Mouse (Mus musculus) midbrain, embryonic 16.5 days (tissue): Measurements from ENCODE around the gene Sh2d3c. TPM values are rescaled to one million over a fixed set of nuclear protein-coding genes. Genes with fewer than 3 reads are reported as not detected.
A peak's percentile ranks its signal among the peaks of the same experiment; 100 is the strongest.

Source experiments
- ATAC-seq: fragments of 200-750 bp; cut with Nextera tagmentation; 2 replicates; pipeline ENCODE4 v1.8.0; 2017; ENCODE audit warnings: moderate TSS enrichment
- H3K27ac ChIP-seq: fragments of 300-500 bp; sonication (generic); 2 replicates; pipeline ENCODE4 v1.5.1; 2014; ENCODE audit warnings: mild to moderate bottlenecking, low read length, mixed read lengths
- H3K27me3 ChIP-seq: fragments of 300-500 bp; sonication (generic); 2 replicates; pipeline ENCODE4 v1.6.1; 2014; ENCODE audit warnings: low read depth, low read length, mixed read lengths; ENCODE audit not compliant: control insufficient read depth, insufficient read depth
- H3K36me3 ChIP-seq: fragments of 300-500 bp; sonication (generic); 2 replicates; pipeline ENCODE4 v1.6.1; 2014; ENCODE audit warnings: mild to moderate bottlenecking, low read length, moderate library complexity, mixed read lengths; ENCODE audit not compliant: control insufficient read depth, insufficient read depth
- H3K4me1 ChIP-seq: fragments of 300-500 bp; sonication (generic); 2 replicates; pipeline ENCODE4 v1.6.1; 2014; ENCODE audit warnings: mild to moderate bottlenecking, low read length, mixed read lengths; ENCODE audit not compliant: control insufficient read depth, insufficient read depth
- H3K4me2 ChIP-seq: fragments of 300-500 bp; sonication (generic); 2 replicates; pipeline ENCODE4 v1.6.1; 2014; ENCODE audit warnings: mild to moderate bottlenecking, low read length, mixed read lengths
- H3K4me3 ChIP-seq: fragments of 300-500 bp; sonication (generic); 2 replicates; pipeline ENCODE4 v1.5.1; 2014; ENCODE audit warnings: low read depth, mild to moderate bottlenecking, low read length, moderate library complexity, mixed read lengths
- H3K9ac ChIP-seq: fragments of 300-500 bp; sonication (generic); 2 replicates; pipeline ENCODE4 v1.6.1; 2014; ENCODE audit warnings: low read depth, low read length, mixed read lengths
- H3K9me3 ChIP-seq: fragments of 300-500 bp; sonication (generic); replicated peaks from 2 replicates; pipeline ENCODE4 v1.6.1; 2014; ENCODE audit warnings: mild to moderate bottlenecking, low read length, mixed read lengths; ENCODE audit not compliant: control insufficient read depth, poor library complexity, severe bottlenecking
- WGBS: fragments of 180-500 bp; shearing (Covaris S2); extraction: QIAGEN DNeasy Blood & Tissue Kit; methylation state at CpG from one replicate; pipeline ENCODE4 v1.1.7; 2014; 5-methylcytosine and 5-hydroxymethylcytosine counted together
- polyA plus RNA-seq: library from polyadenylated mRNA; unstranded; fragments of >200 nt; fragmentation: Nextera tagmentation; extraction: Ambion mirVana; gene quantifications from 2 replicates; pipeline ENCODE4 v1.2.1, GENCODE M21; 2015

The Sh2d3c gene
- polyA plus RNA-seq, 1 experiment from 2014 or later = 59.3 TPM

GRCm38 (mm10) chr2:32692496-32692895 is 28.4 kb upstream of the Sh2d3c start:
- Histone ChIP-seq H3K9ac (no peak overlapping the region), H3K4me1 (peaks cover 7% of the 10 kb centered on the region), H3K27ac (no peak overlapping the region), H3K9me3 (no peaks in the 10 kb centered on the region), H3K36me3 (peaks cover 4% of the 10 kb centered on the region; the same call in 1 of the 2 replicates), H3K4me2 (no peak overlapping the region), H3K27me3 (no peaks in the 10 kb centered on the region), H3K4me3 (no peak overlapping the region)
- no peak for ATAC-seq
- 96% methylated on average over 14 of the region's 14 CpGs for WGBS

- peak overlapping the region; percentile 82 for H3K4me2 ChIP-seq
- H3K4me3 ChIP-seq = peak overlapping the region; percentile 81
- H3K27ac ChIP-seq = 0 out of 2 replicates have a peak overlapping the region, but pooled peaks have one; percentile 82
- peak overlapping the region; percentile 93 for H3K9ac ChIP-seq
- no peaks in the 10 kb centered on the region for H3K27me3 ChIP-seq
- H3K9me3 ChIP-seq = no peaks in the 10 kb centered on the region
- no peaks in the 10 kb centered on the region for H3K36me3 ChIP-seq
- WGBS = 18% methylated on average over 7 of the region's 7 CpGs
- H3K4me1 ChIP-seq = peaks cover 7% of the 10 kb centered on the region
- no peak for ATAC-seq
These were observed 27.6 kb upstream of the Sh2d3c start for GRCm38 (mm10) chr2:32693282-32693681.

DNA sequence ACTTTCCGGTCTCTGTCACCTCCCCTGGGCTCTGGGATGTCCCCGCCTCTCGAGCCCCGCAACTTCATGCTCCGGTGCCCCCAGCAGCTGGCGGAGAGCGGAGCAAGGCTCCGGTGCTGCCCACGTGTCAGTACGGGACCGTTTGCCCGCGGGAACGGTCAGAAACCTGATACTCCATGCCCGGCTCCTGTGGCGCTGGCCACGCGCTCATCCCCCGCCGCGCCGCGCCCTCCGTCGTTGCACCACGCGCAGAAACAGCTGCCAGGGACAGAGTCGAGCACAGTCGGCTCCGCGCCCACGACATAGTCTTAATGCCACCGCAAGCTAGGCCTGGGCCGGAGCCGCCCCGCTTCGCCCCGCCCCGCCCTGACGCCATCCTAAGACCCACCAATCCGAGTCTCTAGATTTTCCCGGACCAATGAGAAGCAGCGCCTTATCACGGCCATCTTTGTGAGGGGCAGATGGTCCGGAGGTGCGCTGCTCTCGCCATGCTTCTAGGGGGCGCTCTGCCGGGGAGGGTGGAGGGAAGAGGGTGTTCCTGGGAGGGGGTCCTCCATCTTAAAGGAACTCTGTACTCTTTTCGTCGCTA is 26.9 kb upstream of the Sh2d3c start:
- no peaks in the 10 kb centered on the region for H3K27me3 ChIP-seq
- ATAC-seq = peak; percentile 98
- no peaks in the 10 kb centered on the region for H3K36me3 ChIP-seq
- peak overlapping the region; percentile 81 for H3K4me3 ChIP-seq
- peaks cover 7% of the 10 kb centered on the region for H3K4me1 ChIP-seq
- H3K27ac ChIP-seq = peak overlapping the region; percentile 82
- peak overlapping the region; percentile 93 for H3K9ac ChIP-seq
- peak overlapping the region; percentile 82 for H3K4me2 ChIP-seq
- under 1% methylated on average over 51 of the region's 51 CpGs for WGBS
- no peaks in the 10 kb centered on the region for H3K9me3 ChIP-seq

- ATAC-seq = no peak
- WGBS = 88% methylated on average over 12 of the region's 12 CpGs
- H3K9ac ChIP-seq = peak overlapping the region; percentile 63
These were observed 26.2 kb upstream of the Sh2d3c start for GRCm38 (mm10) chr2:32694691-32695090.

DNA sequence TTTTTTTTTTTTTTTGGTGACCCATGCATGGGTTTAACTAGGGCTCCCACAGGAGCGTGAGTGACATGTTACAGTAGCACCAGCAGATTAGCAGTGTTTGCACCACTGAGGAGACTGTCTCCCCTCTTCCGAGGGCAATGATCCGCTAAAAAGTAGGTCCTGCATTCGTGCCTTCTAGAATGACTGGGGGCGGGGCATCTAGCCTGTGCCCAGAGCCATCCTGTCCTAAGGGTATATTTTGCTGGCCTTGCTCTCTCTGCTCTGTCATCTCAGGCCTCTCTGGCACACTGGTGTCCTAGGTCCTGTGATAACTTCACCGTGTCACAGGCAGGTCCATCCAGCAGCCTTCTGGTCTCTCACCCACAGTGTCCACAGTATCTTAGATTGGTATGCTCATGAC is 21.2 kb upstream of the Sh2d3c start:
- Histone ChIP-seq H3K9ac (no peak overlapping the region), H3K4me3 (no peak overlapping the region), H3K36me3 (peaks cover 7% of the 10 kb centered on the region), H3K27me3 (no peaks in the 10 kb centered on the region), H3K27ac (no peak overlapping the region), H3K4me2 (no peak overlapping the region), H3K4me1 (no peaks in the 10 kb centered on the region), H3K9me3 (no peaks in the 10 kb centered on the region)
- 82% methylated on average over 6 of the region's 6 CpGs for WGBS
- no peak for ATAC-seq

More at GRCm38 (mm10) chr2:32694691-32695090, 26.2 kb upstream of the Sh2d3c start:
- Histone ChIP-seq H3K4me2 (peak overlapping the region; percentile 58), H3K9me3 (no peaks in the 10 kb centered on the region), H3K4me3 (peak overlapping the region; percentile 81), H3K36me3 (no peaks in the 10 kb centered on the region), H3K27ac (peak overlapping the region; percentile 56), H3K27me3 (no peaks in the 10 kb centered on the region), H3K4me1 (peaks cover 7% of the 10 kb centered on the region)

DNA sequence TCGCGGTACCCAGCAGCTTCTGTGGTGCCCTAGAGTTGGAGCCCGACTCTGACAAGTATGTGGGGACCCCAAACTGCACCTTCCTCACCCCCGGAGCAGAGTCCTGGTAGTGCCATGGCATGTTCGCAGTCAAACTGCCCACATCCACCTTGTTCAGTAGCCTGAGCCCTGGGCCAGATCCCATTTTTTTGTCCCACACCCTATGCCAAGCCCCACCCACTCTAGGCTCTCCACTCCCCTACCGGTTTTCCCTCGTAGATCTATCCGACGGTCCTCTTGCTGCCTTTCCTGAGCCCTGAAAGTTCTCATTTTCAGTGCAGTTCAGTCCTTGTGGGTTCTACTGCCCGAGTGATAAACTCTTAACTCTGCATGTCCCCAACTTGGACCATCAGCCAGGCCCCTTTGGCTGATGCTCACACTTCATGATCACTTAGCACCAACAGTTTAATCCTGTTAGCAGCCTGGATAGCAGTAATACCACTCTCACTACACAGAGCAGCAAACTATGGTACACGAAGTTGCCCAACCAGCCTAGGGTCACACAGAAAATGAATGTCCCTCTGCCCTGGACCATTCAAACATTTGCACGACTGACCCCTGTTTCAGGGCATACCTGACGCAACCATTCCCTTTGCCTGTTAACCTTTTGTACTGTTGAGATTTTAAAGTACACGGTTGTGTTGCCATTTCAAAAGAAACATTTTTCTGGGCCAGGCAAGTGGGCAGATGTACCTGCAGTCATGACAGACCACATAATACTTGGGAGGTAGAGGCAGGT is 19.7 kb upstream of the Sh2d3c start:
- no peak overlapping the region for H3K4me3 ChIP-seq
- peaks cover 12% of the 10 kb centered on the region for H3K36me3 ChIP-seq
- ATAC-seq = no peak
- no peak overlapping the region for H3K27ac ChIP-seq
- no peaks in the 10 kb centered on the region for H3K4me1 ChIP-seq
- 90% methylated on average over 14 of the region's 14 CpGs for WGBS
- H3K4me2 ChIP-seq = no peak overlapping the region
- no peak overlapping the region for H3K9ac ChIP-seq
- no peaks in the 10 kb centered on the region for H3K9me3 ChIP-seq
- no peaks in the 10 kb centered on the region for H3K27me3 ChIP-seq

- WGBS = 96% methylated on average over 8 of the region's 8 CpGs
- ATAC-seq = no peak
- Histone ChIP-seq H3K4me3 (no peak overlapping the region), H3K27me3 (no peaks in the 10 kb centered on the region), H3K4me1 (no peaks in the 10 kb centered on the region), H3K9ac (no peak overlapping the region), H3K4me2 (no peak overlapping the region), H3K27ac (no peak overlapping the region), H3K9me3 (no peaks in the 10 kb centered on the region), H3K36me3 (peaks cover 25% of the 10 kb centered on the region)
These were observed 17.8 kb upstream of the Sh2d3c start for GRCm38 (mm10) chr2:32703046-32703445.

DNA sequence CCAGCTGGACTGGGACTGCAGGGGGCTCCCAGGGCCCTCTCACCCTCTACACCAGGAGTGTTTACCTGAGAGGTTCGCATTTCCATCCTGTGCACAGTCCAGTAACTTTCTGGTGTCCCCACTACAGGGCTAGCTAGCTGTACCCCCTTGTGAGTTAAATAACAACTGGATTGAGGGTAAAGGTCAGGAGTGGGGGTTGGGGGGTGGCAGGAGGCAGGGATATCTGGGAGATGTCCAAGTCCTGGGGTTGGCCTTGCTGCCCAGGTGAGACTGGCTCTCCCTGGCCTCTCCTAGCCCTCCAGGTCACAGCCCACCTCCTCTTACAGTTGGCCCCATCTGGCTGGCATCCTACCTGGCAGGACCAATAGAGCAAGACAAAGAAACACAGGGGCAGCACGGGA is 16.8 kb upstream of the Sh2d3c start, which contains the start of gene Fpgs:
Gene Fpgs (minus strand): TSS at position 125 of the 401 bp plus-strand sequence.
- no peaks in the 10 kb centered on the region for H3K9me3 ChIP-seq
- ATAC-seq = no peak
- no peaks in the 10 kb centered on the region for H3K27me3 ChIP-seq
- H3K27ac ChIP-seq = no peak within 1 kb of the TSS
- H3K36me3 ChIP-seq = peaks cover 26% of the 10 kb centered on the region
- WGBS = 67% methylated on average over 2 of the region's 2 CpGs
- no peak within 1 kb of the TSS for H3K4me2 ChIP-seq
- H3K4me1 ChIP-seq = no peaks in the 10 kb centered on the region
- no peak within 1 kb of the TSS for H3K4me3 ChIP-seq
- H3K9ac ChIP-seq = no peak within 1 kb of the TSS

DNA sequence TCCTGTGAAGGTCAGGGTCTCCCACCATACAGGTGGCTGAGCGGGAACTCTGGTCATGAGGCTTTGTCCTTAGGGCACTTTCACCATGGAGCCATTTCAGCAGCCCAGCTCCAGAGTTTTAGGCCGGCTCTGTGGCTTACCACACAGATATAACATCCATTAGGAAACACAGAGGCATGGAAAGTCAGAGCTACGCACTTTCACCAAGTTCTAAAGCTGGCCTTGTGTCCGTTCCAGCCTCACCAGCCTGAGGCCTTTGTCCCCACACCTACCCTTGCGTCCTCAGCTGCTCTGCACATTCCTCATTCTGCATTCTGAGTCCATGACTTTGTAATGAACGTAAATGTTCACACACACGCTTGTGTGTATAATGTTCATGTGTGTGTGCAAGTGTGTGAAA is 15.8 kb upstream of the Sh2d3c start:
- no peak overlapping the region for H3K9ac ChIP-seq
- H3K27ac ChIP-seq = no peak overlapping the region
- no peak for ATAC-seq
- H3K27me3 ChIP-seq = no peaks in the 10 kb centered on the region
- H3K9me3 ChIP-seq = no peaks in the 10 kb centered on the region
- WGBS = 93% methylated on average over 7 of the region's 7 CpGs
- no peak overlapping the region for H3K4me2 ChIP-seq
- H3K36me3 ChIP-seq = peaks cover 34% of the 10 kb centered on the region
- no peaks in the 10 kb centered on the region for H3K4me1 ChIP-seq
- H3K4me3 ChIP-seq = no peak overlapping the region
